Mouse (Mus musculus) CH12.LX (cell line): ENCODE measurements at regions not wholly inside any gene's neighbourhood (a gene's known extent, or its start where the extent isn't known, plus 50 kb on each side); places are given as distances from the start of the nearest gene placed in this dataset.

ENCODE experiments used
- CHD1 ChIP-seq: IDR thresholded peaks from 2 replicates; pipeline ENCODE4 v1.6.1; 2012; ENCODE audit warnings: low read depth, low read length, improper control_type of control experiment, inconsistent platforms
- CTCF ChIP-seq, 2 experiments: IDR thresholded peaks in 1 of 2; conservative IDR thresholded peaks in 1 of 2; 2 replicates each; pipeline ENCODE4 v1.5.1; 2011 to 2012; ENCODE audit warnings: low read depth in 2 of 2, low read length in 2 of 2, improper control_type of control experiment in 1 of 2, inconsistent platforms in 1 of 2, mild to moderate bottlenecking in 1 of 2, moderate library complexity in 1 of 2
- EP300 ChIP-seq: IDR thresholded peaks from 2 replicates; pipeline ENCODE4 v1.6.1; 2011; ENCODE audit warnings: low read length, improper control_type of control experiment
- IRF4 ChIP-seq: IDR thresholded peaks from 2 replicates; pipeline ENCODE4 v1.6.1; 2014; ENCODE audit warnings: low read depth, mild to moderate bottlenecking, inconsistent platforms, low read length, improper control_type of control experiment
- KAT2A ChIP-seq: IDR thresholded peaks from 2 replicates; pipeline ENCODE4 v1.6.1; 2012; ENCODE audit warnings: low read length, improper control_type of control experiment, inconsistent platforms; ENCODE audit not compliant: insufficient replicate concordance
- NELFE ChIP-seq: IDR thresholded peaks from 2 replicates; pipeline ENCODE4 v1.6.1; 2011; ENCODE audit warnings: low read depth, low read length, improper control_type of control experiment
- ZKSCAN1 ChIP-seq: IDR thresholded peaks from 2 replicates; pipeline ENCODE4 v1.6.1; 2012; ENCODE audit warnings: low read depth, inconsistent platforms, low read length, improper control_type of control experiment, borderline replicate concordance
- ZMIZ1 ChIP-seq: IDR thresholded peaks from 2 replicates; pipeline ENCODE4 v1.6.1; 2012; ENCODE audit warnings: low read depth, mild to moderate bottlenecking, inconsistent platforms, low read length, improper control_type of control experiment
- ZNF384 ChIP-seq: IDR thresholded peaks from 2 replicates; pipeline ENCODE4 v1.6.1; 2012; ENCODE audit warnings: low read depth, low read length, improper control_type of control experiment, inconsistent platforms

DNA sequence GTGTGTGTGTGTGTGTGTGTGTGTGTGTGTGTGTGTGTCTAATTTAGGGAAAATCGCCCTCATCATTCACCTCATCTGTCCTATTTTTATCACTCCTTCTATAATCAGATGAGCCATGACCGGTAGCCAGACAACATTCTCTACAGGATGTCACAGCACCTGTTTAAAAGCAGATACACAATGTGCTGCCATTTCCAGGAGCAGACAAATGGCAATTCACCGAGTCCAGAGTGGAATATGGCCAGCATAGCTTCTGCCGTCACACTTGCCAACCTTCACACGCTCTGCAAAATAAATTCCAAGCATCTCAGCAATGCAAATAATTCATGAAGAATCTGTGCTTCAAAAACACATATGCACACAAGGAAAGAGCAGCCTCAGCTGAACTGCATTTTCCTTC, 88.5 kb upstream of the AI593442 start:
- TF ChIP-seq CTCF (conservative IDR thresholded peaks at IDR 0.05 in 1 of 2, IDR thresholded peaks at IDR 0.05 in 1 of 2; ENCODE audit: low read depth in 2 of 2, low read length in 2 of 2) (no peak), EP300 (no peak), CHD1 (no peak), ZNF384 (no peak), IRF4 (no peak), NELFE (no peak), ZKSCAN1 (no peak), KAT2A (no peak), ZMIZ1 (no peak)
